Mouse (Mus musculus): ENCODE data around the gene Nxf2.
A peak's percentile ranks its signal among the peaks of the same experiment; 100 is the strongest.
"Not testable (repeated sequence)": the region's sequence is repeated elsewhere in the genome, so short reads cannot be mapped to it uniquely, and the experiment has no call there.

Nxf2 gene

DNA sequence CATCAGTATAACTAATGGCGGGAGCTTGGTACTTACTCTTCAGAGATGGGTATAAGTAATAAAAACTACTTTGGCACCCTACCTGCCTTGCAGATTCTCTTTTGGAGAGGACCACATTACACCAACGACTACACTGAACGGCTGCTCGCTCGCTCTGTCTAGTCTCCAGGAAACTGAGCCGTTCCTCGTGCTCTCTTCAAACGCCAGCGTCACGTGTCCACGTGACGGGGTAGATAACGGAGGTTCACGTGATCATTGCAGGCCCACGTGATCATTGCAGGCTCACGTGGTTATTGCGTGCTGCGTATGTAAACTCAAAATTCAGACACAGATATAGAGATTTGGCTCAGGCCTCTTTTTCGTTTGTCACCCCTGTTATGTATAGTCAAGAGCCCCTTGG lies at the start of gene Nxf2:
TSS of gene Nxf2 (minus strand) at position 209 of the 400 bp plus-strand sequence.
- DNase-seq (ENCODE audit: low read depth, low spot score) = no peak

DNA sequence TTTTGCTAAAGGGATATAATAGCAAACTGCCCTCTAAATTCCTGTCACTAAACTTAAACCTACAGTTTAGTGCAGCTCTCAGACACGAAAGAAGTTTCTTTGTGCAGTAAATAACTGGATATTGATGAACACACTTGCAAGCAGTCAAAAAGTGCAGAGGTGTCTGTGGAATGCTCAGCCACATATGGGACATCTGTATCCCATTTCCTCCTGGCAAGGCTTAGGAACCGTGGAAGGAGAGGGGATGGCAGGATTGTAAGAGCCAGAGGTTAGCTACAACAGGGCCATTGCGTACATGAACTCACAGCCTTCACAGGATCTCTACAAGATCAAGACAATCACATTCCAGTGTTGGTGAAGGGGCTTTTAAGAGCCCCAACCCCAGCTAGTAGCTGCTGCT lies 46.8 kb upstream of the Nxf2 start:
- peak; percentile 54 for DNase-seq (ENCODE audit: low read depth, low spot score)

DNA sequence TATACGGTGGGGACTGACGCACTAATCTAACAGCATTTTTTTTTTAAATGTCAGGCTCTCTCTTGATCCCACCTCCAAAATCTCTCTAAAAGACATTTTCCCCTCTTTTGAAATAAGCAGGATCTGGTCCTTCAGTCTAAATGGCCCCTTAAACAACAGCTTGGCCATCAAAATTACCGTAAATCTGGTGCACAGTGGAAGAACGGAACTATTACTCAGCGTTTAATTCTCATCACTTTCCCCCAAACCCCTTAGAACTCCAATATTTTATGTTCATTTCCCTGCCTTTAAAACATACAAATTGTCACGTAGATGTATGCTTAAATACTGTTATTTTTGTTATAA lies 44.9 kb upstream of the Nxf2 start:
- DNase-seq (ENCODE audit: low read depth, low spot score) = no peak

DNA sequence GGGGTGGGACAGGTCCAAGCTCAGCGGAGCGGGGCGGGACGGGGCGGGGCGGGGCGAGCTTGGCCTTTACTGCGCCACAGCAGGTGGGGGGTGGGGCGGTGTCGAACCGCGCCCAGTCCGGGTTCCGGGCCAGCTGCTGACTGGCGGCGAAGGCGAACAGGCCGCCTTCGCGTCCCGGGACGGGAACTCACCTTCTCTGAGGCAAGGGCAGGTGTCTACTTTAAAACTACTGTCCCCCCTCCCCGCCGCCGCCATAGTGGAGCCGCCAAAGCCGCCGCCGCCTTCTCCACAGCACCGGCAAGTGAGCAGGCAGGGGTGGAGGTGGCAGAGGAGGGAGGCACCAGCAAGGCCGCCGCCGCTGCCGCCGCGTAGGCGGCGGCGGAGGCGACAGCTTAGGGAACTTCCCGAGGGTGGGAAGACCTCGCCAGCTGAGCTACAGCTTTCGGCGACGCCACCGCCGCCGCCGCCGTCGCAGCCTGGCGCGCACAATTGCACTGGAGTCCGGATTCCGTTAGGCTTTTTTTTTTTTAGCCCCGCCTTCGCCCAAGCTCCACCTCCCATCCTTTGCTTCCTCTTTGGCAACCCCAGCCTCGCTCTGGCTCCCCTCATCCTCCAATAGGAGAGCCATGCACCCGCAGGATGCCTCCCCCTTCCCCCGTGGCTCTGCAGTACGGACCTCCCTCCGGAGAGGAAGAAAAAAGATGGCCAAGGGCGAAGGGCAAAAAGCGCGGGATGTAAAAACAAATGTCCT lies 44.3 kb upstream of the Nxf2 start, which contains the start of gene Zmat1:
TSS of gene Zmat1 (minus strand) at position 490 of the 751 bp plus-strand sequence.
- peak; percentile 90 for DNase-seq (ENCODE audit: low read depth, low spot score)

DNA sequence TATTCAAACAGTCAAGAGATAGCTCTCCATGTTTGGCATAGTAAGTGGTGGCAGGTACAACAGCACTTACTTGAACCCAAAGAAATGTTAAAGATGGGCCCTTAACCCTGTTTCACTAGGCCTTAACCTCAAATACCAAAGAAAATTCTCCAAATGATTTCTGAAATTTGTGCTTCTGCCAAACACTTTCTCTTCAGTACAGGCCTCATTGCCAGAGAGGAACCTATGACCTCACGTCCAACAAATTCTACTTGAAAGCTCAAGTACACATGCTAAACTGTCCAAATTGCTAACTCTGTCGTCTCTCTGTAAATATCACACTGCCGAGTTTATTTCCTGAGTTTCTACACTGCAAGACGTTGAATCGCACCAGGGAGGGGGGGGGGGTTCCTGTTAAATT lies 43.5 kb upstream of the Nxf2 start:
- no peak for DNase-seq (ENCODE audit: low read depth, low spot score)

DNA sequence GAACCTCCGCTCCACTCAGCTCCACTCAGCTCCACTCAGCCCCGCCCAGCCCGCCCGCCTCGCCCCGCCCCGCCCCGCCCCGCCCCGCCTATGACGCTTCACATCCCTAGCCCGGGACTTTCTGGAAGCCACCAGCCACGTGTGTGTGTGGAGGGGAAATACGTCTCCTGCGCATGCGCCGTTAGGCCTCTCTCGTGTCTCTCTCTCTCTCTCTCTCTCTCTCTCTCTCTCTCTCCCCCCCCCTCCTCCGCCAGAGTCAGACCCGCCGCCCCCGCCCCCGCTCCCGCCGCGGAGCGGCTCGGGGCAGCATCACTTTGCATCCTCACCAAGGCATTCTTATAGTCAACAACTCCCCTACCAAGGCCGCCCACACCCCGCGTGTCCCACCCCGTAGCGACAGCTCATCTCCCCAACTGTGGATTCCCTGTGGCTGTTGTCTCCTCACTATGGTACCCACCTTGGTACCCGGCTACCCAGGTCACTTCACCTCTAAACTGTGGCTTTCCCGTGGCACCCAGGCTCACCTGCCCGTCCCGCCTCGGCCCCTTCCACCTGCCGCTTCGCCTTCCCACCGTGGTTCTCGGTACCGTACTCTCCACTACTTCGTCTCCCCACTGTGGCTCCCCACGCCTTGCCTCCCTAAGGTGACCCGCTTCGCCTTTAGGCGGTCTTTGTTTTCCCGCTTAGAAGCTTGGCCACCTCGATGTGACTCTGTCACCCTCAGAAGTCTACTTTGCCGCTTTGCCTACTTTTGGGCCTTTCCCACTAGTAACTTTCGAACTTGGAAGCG lies 1.1 kb downstream of the Nxf2 start:
- peak; percentile 69 for DNase-seq (ENCODE audit: low read depth, low spot score)

DNA sequence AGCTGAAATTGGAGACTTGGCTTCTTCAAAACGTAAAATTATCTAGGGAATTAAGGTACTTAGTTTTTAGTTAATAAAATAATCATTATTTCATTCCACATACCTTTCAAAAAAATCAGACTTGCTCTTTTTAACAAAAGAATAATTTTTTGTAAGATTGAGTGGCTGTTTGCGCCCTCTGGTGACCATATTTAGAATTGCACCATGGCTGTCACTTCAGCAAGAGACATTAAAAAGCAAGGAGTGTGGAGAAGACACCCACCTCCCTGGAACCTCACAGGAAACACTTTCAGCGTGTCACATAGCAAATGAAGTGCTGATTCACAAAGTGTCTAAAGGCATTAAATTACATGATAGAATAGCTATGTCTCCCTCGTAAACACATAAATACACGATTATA lies 34.2 kb downstream of the Nxf2 start:
- DNase-seq (ENCODE audit: low read depth, low spot score) = no peak

DNA sequence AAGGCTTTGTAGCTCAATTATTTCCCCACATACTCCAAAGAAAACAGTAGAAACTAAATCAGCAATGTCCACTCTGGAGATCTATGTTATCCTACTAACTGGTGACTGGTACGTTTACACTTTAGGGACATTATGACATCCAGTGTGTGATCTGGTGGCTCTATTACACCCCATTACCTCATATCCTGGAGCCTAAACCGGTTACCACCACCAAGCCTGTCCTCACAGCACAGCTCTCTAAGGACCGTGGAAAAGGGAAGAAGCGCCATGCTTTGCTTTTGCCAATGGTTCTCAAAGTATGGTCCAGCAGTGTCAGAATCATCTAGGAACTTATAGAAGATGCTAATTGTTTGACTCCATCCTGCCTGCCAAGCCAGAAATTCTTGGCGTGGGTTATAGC lies 34.6 kb downstream of the Nxf2 start:
- DNase-seq (ENCODE audit: low read depth, low spot score) = no peak

DNA sequence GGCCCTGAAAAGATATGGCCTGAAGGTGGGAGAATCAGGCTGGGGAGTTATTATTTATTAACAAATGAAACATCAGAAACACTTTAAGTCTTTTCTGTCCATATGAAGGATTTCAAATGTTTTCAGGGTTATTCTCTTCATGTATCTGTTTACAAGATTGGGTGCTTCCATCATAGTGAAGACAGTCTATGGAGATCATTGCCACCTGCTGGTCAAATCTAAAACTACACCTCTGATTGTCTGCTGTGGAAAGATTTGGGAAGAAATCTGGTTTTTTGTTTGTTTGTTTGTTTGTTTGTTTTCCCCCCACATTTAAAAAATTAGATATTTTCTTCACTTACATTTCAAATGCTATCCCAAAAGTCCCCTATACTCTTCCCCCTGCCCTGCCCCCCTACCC lies 39.5 kb downstream of the Nxf2 start:
- DNase-seq (ENCODE audit: low read depth, low spot score) = peak; percentile 14

DNA sequence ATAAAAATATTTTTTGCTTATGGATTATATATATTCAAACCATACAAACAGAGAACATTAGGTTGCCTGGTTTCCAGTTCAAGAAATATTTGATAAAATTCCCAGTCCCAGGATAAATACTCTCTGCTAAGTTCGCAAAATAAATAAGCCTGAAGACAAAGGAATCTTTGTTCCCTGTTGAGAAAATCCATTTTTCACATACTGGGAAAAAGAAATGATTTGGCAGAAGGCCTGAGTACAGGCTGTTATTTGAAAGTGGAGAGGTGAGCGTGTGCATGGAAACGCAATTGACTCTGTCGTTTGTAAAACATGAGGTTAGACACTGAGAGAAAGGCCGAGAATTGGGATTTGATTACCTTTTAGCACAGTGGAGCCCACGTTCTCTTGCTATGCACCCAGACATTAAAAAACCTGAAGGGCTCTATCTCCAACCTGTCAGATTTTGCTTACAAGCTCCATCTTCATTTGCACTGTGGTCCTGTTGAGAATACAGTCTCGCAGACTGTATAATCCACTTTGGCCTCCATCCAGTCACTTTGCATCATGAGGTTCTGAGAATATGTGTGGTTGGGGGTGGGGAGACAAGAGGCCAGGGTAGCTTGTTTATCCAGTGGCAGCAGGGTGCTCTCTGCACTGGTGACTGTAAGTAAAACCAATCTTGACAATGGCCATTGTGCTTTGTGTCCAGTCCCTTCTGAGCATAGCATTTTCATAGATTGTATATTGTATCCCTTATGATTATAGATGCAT lies 40.7 kb downstream of the Nxf2 start:
- no peak for DNase-seq (ENCODE audit: low read depth, low spot score)

DNA sequence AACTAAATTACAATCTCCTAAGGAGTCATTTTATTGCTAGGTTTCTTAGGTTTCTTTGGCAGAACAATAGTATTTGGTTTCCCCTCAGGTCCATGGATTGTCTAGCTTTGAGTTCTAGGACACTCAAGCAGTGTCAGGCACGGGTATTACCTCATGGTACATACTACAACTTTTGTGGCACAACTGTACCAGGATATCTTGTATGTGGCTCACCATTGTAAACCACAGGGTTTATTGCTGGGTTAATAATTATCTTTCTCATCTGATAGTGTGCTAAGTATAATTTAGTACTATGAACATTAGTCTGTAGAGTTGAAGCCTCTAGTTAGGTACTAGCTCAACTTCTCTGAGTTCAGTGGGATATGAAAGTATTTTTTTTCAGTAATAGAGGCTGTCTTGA lies 45.3 kb downstream of the Nxf2 start:
- no peak for DNase-seq (ENCODE audit: low read depth, low spot score)

DNA sequence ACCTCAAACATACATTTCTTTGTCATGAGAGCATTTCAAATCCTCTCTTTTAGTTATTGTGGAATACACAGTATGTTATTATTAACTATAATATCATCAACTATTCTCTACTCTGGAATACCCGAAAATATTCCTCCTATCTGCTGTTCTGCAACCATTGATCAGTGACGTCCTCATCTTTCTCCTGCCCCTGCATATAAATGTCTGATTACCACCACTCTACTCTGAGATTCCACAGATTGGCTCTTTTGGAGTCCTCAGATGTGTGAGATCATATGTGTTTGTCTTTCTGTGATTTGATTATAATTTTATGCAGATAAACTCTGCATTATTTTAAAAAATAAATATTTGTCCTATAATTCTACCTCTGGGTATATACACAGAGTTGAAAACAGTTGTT lies 48.8 kb downstream of the Nxf2 start:
- DNase-seq (ENCODE audit: low read depth, low spot score) = no peak

DNA sequence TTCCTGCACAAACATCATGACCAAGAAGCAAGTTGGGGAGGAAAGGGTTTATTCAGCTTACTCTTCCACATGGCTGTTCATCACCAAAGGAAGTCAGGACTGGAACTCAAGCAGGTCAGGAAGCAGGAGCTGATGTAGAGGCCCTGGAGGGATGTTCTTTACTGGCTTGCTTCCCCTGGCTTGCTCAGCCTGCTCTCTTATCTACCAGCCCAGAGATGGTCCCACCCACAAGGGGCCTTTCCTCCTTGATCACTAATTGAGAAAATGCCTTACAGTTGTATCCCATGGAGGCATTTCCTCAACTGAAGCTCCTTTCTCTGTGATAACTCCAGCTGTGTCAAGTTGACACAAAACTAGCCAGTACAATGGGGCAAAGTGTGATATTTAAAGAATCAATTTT lies 49.2 kb downstream of the Nxf2 start:
- not testable (repeated sequence) for DNase-seq (ENCODE audit: low read depth, low spot score)

DNA sequence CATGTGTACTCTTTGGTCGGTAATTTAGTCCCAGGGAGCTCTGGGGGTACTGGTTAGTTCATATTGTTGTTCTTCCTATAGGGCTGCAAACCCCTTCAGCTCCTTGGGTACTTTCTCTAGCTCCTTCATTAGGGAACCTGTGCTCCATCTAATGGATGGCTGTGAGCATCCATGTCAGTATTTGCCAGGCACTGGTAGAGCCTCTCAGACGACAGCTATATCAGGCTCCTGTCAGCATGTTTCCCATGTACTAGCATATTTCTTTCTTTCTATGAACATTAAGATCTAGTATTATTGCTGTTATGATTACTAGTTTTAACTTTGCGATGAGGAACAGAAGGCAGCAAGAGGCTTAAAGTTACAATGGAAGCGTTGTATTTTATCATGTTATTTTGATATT lies 49.7 kb downstream of the Nxf2 start:
- DNase-seq (ENCODE audit: low read depth, low spot score) = no peak

DNA sequence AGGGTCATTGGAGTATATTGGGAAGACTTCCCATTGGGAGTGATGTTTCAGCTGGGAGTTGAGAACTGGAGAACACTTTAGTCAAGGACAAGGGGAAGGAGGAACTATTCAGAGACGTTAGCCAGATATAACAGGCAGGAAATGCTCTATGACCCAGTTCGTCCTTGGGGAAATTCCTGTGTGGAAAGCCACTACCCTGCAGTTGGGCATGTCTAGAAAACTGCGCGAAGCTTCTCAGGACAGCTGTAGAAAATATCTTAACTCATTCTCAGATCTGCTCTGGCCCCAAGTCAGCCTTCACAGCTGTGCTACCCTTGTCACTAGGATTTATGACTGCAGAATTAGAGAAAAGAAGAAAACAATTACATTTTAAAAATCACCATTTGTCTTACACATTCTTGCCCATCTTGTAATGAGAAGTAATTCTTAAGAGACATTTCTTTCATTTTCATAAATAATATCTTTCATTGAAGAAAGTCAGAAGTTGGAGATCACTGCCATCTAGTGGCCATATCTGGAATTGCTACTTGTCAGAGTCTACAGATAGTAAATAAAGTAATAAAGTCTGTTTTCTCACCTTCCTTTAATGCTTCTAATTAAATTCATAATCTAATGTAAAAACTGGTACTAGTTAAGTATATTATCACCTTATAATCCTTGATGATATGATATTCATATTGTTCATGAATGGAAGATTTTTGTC lies 51.2 kb downstream of the Nxf2 start:
- peak; percentile 24 for DNase-seq (ENCODE audit: low read depth, low spot score)

DNA sequence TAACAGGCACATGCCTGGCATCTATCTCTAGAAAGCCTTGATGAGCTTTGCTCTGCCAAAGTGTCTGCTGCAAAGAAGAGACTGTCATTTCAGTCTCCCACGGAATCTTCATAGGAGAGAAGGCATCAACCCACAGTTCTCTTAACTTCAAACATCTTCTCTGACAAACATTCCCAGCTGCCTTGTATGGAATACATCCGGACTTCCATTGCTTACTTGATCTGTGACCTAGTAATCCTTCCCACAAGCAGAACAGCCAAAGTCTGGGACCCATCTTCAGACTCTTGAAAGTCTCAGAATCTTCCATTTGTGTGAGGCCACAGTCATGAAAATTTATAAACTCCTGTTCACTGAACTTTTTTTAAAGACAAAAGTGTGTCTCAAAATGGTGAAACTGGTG lies 51.7 kb downstream of the Nxf2 start:
- DNase-seq (ENCODE audit: low read depth, low spot score) = no peak

DNA sequence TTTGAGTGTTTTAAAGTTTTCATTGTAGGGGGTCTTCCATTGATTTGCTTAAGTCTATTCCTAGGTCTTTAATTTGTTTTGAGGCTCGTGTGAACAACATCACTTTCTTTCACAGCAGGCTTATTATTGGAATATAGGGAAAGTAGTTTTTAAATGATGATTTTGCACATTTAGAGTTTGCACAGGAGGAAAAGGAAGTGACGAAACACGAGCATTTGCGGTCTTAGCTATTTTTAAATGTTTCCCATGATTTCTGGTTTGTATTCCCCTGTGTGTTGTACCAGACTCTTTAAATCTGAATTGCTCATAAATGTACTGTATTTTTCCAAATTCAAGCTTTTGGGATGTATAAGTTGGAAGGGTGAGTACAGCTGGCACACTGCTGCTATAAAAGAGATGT lies 54.2 kb downstream of the Nxf2 start:
- DNase-seq (ENCODE audit: low read depth, low spot score) = no peak
